8 mouse cellular contexts compared by ENCODE assay signal in the genomic region with DNA sequence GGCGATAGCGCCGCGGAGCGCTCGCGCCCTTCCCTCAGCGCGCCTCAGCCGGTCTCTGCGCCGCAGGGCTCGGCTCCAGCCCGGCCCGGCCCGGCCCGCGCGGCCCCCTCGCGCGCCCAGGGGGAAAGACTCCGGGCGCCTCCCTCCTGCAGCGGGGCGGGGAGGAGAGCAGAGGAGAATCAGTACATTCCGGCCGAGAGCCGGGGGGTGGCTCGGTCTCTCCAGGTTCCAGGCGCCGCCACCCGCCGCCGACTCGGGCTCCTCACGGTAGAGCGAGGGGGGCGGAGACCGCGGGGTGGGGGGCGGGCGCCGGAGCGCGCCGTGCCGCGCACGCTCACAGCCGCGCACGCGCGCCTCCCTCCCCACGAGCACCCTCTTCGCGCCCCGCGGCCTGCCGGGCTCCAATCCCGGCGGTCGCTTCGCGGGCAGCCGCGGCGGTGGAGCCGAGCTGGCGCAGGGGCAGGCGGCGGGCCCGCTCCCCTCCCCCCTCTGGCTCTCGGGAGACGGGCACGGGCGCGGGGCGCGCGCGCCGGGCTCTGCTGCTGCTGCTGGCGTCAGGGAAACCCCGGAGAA. TPM values are rescaled to one million over a fixed set of nuclear protein-coding genes. Genes with fewer than 3 reads are reported as not detected.
DNase-seq lines count a peak whose midpoint lies in the region; ATAC-seq lines count a peak whose summit lies in the region.

A gene (minus strand): TSS at position 283 of the 573 bp plus-strand sequence.

- WGBS in embryonic facial prominence, embryonic 15.5 days: 1% methylated on average over 39 of the region's 86 CpGs
- WGBS in heart, embryonic 10.5 days: under 1% methylated on average over 68 of the region's 86 CpGs
- WGBS in kidney, embryonic 16.5 days: under 1% methylated on average over 43 of the region's 86 CpGs
- under 1% methylated on average over 51 of the region's 86 CpGs for WGBS in limb, embryonic 15.5 days
- WGBS in neural tube, embryonic 12.5 days: under 1% methylated on average over 43 of the region's 86 CpGs

- peak within 1 kb of the TSS; percentile 80 for H3K9ac ChIP-seq in embryonic facial prominence, embryonic 15.5 days
- H3K9ac ChIP-seq in kidney, embryonic 16.5 days (replicated peaks; ENCODE audit: low read length): peak within 1 kb of the TSS; percentile 97
- peak within 1 kb of the TSS; percentile 98 for H3K9ac ChIP-seq in limb, embryonic 15.5 days
- peak within 1 kb of the TSS; percentile 94 for H3K9ac ChIP-seq in neural tube, embryonic 12.5 days

- DNase-seq in CD4-positive, CD25-positive, alpha-beta regulatory T cell, adult 2 months (ENCODE audit: low read depth, low spot score): peak; percentile 36
- peak; percentile 92 for DNase-seq in heart, embryonic 10.5 days (ENCODE audit: low spot score)
- DNase-seq in testis, postnatal 14 days (ENCODE audit: low spot score): peak; percentile 91

- no peak for ATAC-seq in CD4-positive, CD25-positive, alpha-beta regulatory T cell, adult 4 months
- peak; percentile 93 for ATAC-seq in embryonic facial prominence, embryonic 15.5 days (ENCODE audit: insufficient number of reproducible peaks, low FRiP score, low TSS enrichment, low read depth)
- ATAC-seq in kidney, embryonic 16.5 days (ENCODE audit: low FRiP score, low TSS enrichment): peak; percentile 93
- peak; percentile 95 for ATAC-seq in limb, embryonic 15.5 days (ENCODE audit: insufficient number of reproducible peaks, low FRiP score, low TSS enrichment, low read depth)
- peak; percentile 92 for ATAC-seq in neural tube, embryonic 12.5 days (ENCODE audit: low FRiP score, low read depth)

- peak within 1 kb of the TSS; percentile 97 for H3K4me3 ChIP-seq in embryonic facial prominence, embryonic 15.5 days (replicated peaks)
- peak within 1 kb of the TSS; percentile 95 for H3K4me3 ChIP-seq in heart, embryonic 10.5 days
- peak within 1 kb of the TSS; percentile 96 for H3K4me3 ChIP-seq in kidney, embryonic 16.5 days (ENCODE audit: low read length)
- H3K4me3 ChIP-seq in limb, embryonic 15.5 days: peak within 1 kb of the TSS; percentile 97
- peak within 1 kb of the TSS; percentile 99 for H3K4me3 ChIP-seq in neural tube, embryonic 12.5 days

- H3K9me3 ChIP-seq in embryonic facial prominence, embryonic 15.5 days (replicated peaks): no peaks in the 10 kb centered on the region
- H3K9me3 ChIP-seq in heart, embryonic 10.5 days: no peaks in the 10 kb centered on the region
- peaks cover 4% of the 10 kb centered on the region; the same call in 1 of the 2 replicates for H3K9me3 ChIP-seq in kidney, embryonic 16.5 days (ENCODE audit: low read length)
- no peaks in the 10 kb centered on the region for H3K9me3 ChIP-seq in limb, embryonic 15.5 days
- H3K9me3 ChIP-seq in neural tube, embryonic 12.5 days: no peaks in the 10 kb centered on the region

- no peaks in the 10 kb centered on the region for H3K27me3 ChIP-seq in embryonic facial prominence, embryonic 15.5 days
- no peaks in the 10 kb centered on the region for H3K27me3 ChIP-seq in heart, embryonic 10.5 days (ENCODE audit: insufficient read depth, poor library complexity, severe bottlenecking)
- H3K27me3 ChIP-seq in kidney, embryonic 16.5 days (ENCODE audit: insufficient read depth, low read length): no peaks in the 10 kb centered on the region
- H3K27me3 ChIP-seq in limb, embryonic 15.5 days: no peaks in the 10 kb centered on the region
- H3K27me3 ChIP-seq in neural tube, embryonic 12.5 days (replicated peaks): no peaks in the 10 kb centered on the region

- H3K4me1 ChIP-seq in embryonic facial prominence, embryonic 15.5 days: peaks cover 12% of the 10 kb centered on the region
- peaks cover 24% of the 10 kb centered on the region for H3K4me1 ChIP-seq in heart, embryonic 10.5 days
- H3K4me1 ChIP-seq in kidney, embryonic 16.5 days (ENCODE audit: insufficient read depth, low read length): peaks cover 17% of the 10 kb centered on the region
- peaks cover 8% of the 10 kb centered on the region for H3K4me1 ChIP-seq in limb, embryonic 15.5 days
- H3K4me1 ChIP-seq in neural tube, embryonic 12.5 days: peaks cover 12% of the 10 kb centered on the region

- peak within 1 kb of the TSS; percentile 100 for H3K27ac ChIP-seq in embryonic facial prominence, embryonic 15.5 days (replicated peaks)
- peak within 1 kb of the TSS; percentile 99 for H3K27ac ChIP-seq in heart, embryonic 10.5 days
- peak within 1 kb of the TSS; percentile 100 for H3K27ac ChIP-seq in kidney, embryonic 16.5 days (ENCODE audit: low read length)
- peak within 1 kb of the TSS; percentile 99 for H3K27ac ChIP-seq in limb, embryonic 15.5 days
- H3K27ac ChIP-seq in neural tube, embryonic 12.5 days: peak within 1 kb of the TSS; percentile 98

- peak within 1 kb of the TSS; percentile 71 for H3K4me2 ChIP-seq in embryonic facial prominence, embryonic 15.5 days (replicated peaks)
- H3K4me2 ChIP-seq in kidney, embryonic 16.5 days (replicated peaks; ENCODE audit: low read depth, low read length): peak within 1 kb of the TSS; percentile 72
- peak within 1 kb of the TSS; percentile 71 for H3K4me2 ChIP-seq in limb, embryonic 15.5 days
- peak within 1 kb of the TSS; percentile 60 for H3K4me2 ChIP-seq in neural tube, embryonic 12.5 days (replicated peaks)

- H3K36me3 ChIP-seq in embryonic facial prominence, embryonic 15.5 days: no peaks in the 10 kb centered on the region
- H3K36me3 ChIP-seq in heart, embryonic 10.5 days: no peaks in the 10 kb centered on the region
- H3K36me3 ChIP-seq in kidney, embryonic 16.5 days (ENCODE audit: insufficient read depth, low read length): no peaks in the 10 kb centered on the region; the same call in 1 of the 2 replicates
- H3K36me3 ChIP-seq in limb, embryonic 15.5 days: no peaks in the 10 kb centered on the region
- H3K36me3 ChIP-seq in neural tube, embryonic 12.5 days: no peaks in the 10 kb centered on the region

RNA-seq across cellular contexts. Expression of the gene that starts here (rescaled TPM):
- under 1 TPM; 0.24 to 0.32 TPM for polyA plus RNA-seq in CD4-positive, CD25-positive, alpha-beta regulatory T cell, adult 4 months (2017; shearing (Covaris generic))
- 34.3 and 38.7 TPM in 2 replicates for polyA plus RNA-seq in embryonic facial prominence, embryonic 15.5 days (2015; fragmentation: Nextera tagmentation; extraction: Ambion mirVana)
- 28.6 and 31.0 TPM in 2 replicates for polyA plus RNA-seq in heart, embryonic 10.5 days (2016; fragmentation: Nextera tagmentation; extraction: Ambion mirVana)
- 31.5 and 33.2 TPM in 2 replicates for polyA plus RNA-seq in kidney, embryonic 16.5 days (2015; fragmentation: Nextera tagmentation; extraction: Ambion mirVana)
- polyA plus RNA-seq in limb, embryonic 15.5 days (2015; fragmentation: Nextera tagmentation; extraction: Ambion mirVana): 34.2 and 45.1 TPM in 2 replicates
- 53.0 and 60.4 TPM in 2 replicates for polyA plus RNA-seq in neural tube, embryonic 12.5 days (2016; fragmentation: Nextera tagmentation; extraction: Ambion mirVana)

Comparison
In these comparisons a context has a peak if more than half of its experiments do, and no peak if none do; other contexts are left out.
1. RNA of the gene that starts here (polyA plus RNA-seq): 53.0 to 60.4 TPM in neural tube, embryonic 12.5 days, 34.2 to 45.1 TPM in limb, embryonic 15.5 days, 34.3 to 38.7 TPM in embryonic facial prominence, embryonic 15.5 days, 31.5 to 33.2 TPM in kidney, embryonic 16.5 days and 28.6 to 31.0 TPM in heart, embryonic 10.5 days; 0.24 to 0.32 TPM in CD4-positive, CD25-positive, alpha-beta regulatory T cell, adult 4 months; every median in the first group is over 10 times any median in the second.
2. DNase-seq: peak in every context shown above with its lines; median percentile 92 in heart, embryonic 10.5 days; 91 in testis, postnatal 14 days; 36 in CD4-positive, CD25-positive, alpha-beta regulatory T cell, adult 2 months.
3. Peak in every context shown above with its lines, with median percentiles within 50 percentile points of each other: H3K27ac ChIP-seq, H3K4me2 ChIP-seq, H3K4me3 ChIP-seq and H3K9ac ChIP-seq.